Mouse (Mus musculus) spleen, adult 2 months (tissue): Measurements from ENCODE around the gene Phxr2.

Experiments used
- CTCF ChIP-seq: fragments of 200-500 bp; IDR thresholded peaks from 2 replicates; pipeline ENCODE4 v1.5.1; 2011; ENCODE audit warnings: mild to moderate bottlenecking, inconsistent platforms; ENCODE audit not compliant: insufficient read depth, insufficient read length, insufficient replicate concordance; ENCODE audit errors: extremely low read depth
- POLR2A ChIP-seq: fragments of 200-500 bp; IDR thresholded peaks from 2 replicates; pipeline ENCODE4 v1.6.1; 2011; ENCODE audit warnings: low read depth, low read length, inconsistent platforms

DNA sequence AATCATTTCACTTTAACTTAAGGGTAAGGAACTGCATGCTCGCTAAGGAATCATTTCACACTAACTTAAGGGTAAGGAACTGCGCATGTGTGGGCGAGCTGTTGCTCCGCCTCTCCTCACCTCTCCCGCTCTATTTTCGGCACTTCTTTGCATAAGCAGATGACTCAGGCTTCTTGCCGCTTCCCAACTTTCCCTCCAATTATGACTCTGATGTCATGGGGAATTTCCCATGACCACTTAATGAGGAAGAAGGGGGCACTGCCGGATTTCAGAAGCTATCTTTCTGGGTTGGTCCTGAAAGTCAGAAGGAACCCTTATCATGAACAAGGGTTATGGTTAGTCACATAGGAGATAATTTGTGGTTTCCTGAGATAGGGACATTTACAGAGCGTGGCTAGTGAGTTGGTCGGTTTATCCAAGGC, 44.5 kb downstream of the Phxr2 start:
- TF ChIP-seq CTCF: no peak
- no peak for TF ChIP-seq POLR2A
